Mouse (Mus musculus) macrophage (primary cell): Measurements from ENCODE around the gene Rnase1. TPM values are rescaled to one million over a fixed set of nuclear protein-coding genes. Genes with fewer than 3 reads are reported as not detected.

Experiments
- polyA plus RNA-seq: library from polyadenylated mRNA; stranded (reverse); fragments of 250-400 nt; gene quantifications from 3 replicates; pipeline ENCODE4 v1.2.4, GENCODE M21; 2018; ENCODE audit warnings: inconsistent platforms

Rnase1 gene
- polyA plus RNA-seq, 1 experiment from 2014 or later, result not detected

Other genes starting within 250 kb of the Rnase1 start
- 0.10 to 0.34 TPM in 2 of 3 replicates, not detected in the other for gene Klhl33, start 249.3 kb downstream of the Rnase1 start, polyA plus RNA-seq
- 56.9 to 68.6 TPM (median 67.4 TPM) in 3 replicates for gene Osgep, start 221.9 kb downstream of the Rnase1 start, polyA plus RNA-seq
- 33.4 to 83.1 TPM (median 37.9 TPM) in 3 replicates for gene Apex1, start 221.8 kb downstream of the Rnase1 start, polyA plus RNA-seq
- 52.7 to 128 TPM (median 76.1 TPM) in 3 replicates for gene Pip4p1, start 215.9 kb downstream of the Rnase1 start, polyA plus RNA-seq
- gene Pnp, start 215.7 kb downstream of the Rnase1 start, polyA plus RNA-seq, result 39.2 to 329 TPM (median 249 TPM) in 3 replicates
- gene Gm49342, start 202.3 kb downstream of the Rnase1 start, polyA plus RNA-seq, result 224 to 377 TPM (median 317 TPM) in 3 replicates
- 0.75 to 1.5 TPM (median 1.2 TPM) in 3 replicates for gene Pnp2, start 190.8 kb downstream of the Rnase1 start, polyA plus RNA-seq
- not detected in 3 replicates for gene Rnase10, start 139.0 kb downstream of the Rnase1 start, polyA plus RNA-seq
- not detected in 3 replicates for gene Rnase9, start 104.9 kb downstream of the Rnase1 start, polyA plus RNA-seq
- gene Rnase11, start 96.6 kb downstream of the Rnase1 start, polyA plus RNA-seq, result not detected in 3 replicates
- gene Rnase12, start 89.1 kb downstream of the Rnase1 start, polyA plus RNA-seq, result not detected in 3 replicates
- gene Olfr750, start 72.3 kb downstream of the Rnase1 start, polyA plus RNA-seq, result not detected in 3 replicates
- gene Rnase4, start 55.7 kb downstream of the Rnase1 start, polyA plus RNA-seq, result 71.8 to 173 TPM (median 117 TPM) in 3 replicates
- gene Ang, start 55.6 kb downstream of the Rnase1 start, polyA plus RNA-seq, result 15.6 to 41.8 TPM (median 23.3 TPM) in 3 replicates
- gene Eddm3b, start 32.4 kb downstream of the Rnase1 start, polyA plus RNA-seq, result not detected in 3 replicates
- gene Rnase6, start 22.9 kb downstream of the Rnase1 start, polyA plus RNA-seq, result 3.8 to 24.3 TPM (median 17.6 TPM) in 3 replicates
- gene Rnase2b, start 15.5 kb upstream of the Rnase1 start, polyA plus RNA-seq, result not detected in 3 replicates
- gene Ang2, start 52.4 kb upstream of the Rnase1 start, polyA plus RNA-seq, result not detected in 3 replicates
- not detected in 3 replicates for gene Ear14, start 56.6 kb upstream of the Rnase1 start, polyA plus RNA-seq
- gene Rnase2a, start 109.3 kb upstream of the Rnase1 start, polyA plus RNA-seq, result not detected in 3 replicates
- not detected in 3 replicates for gene Gm7247, start 215.0 kb upstream of the Rnase1 start, polyA plus RNA-seq